Mouse (Mus musculus) lung, embryonic 14.5 days (tissue): ENCODE data around the gene Rita1. TPM values are rescaled to one million over a fixed set of nuclear protein-coding genes. Genes with fewer than 3 reads are reported as not detected.

Experiments used
- ATAC-seq: fragments of 200-750 bp; cut with Nextera tagmentation; 2 replicates; pipeline ENCODE4 v1.8.0; 2017; ENCODE audit warnings: mild to moderate bottlenecking, moderate TSS enrichment, moderate library complexity; ENCODE audit not compliant: insufficient read depth
- DNase-seq: peaks from one replicate; pipeline ENCODE4 v3.0.0-alpha.2; 2015
- H3K27ac ChIP-seq: fragments of 300-500 bp; sonication (generic); 2 replicates; pipeline ENCODE4 v1.5.1; 2014; ENCODE audit warnings: low read depth, mild to moderate bottlenecking, moderate library complexity
- H3K27me3 ChIP-seq: fragments of 300-500 bp; sonication (generic); 2 replicates; pipeline ENCODE4 v1.6.1; 2014; ENCODE audit warnings: low read length, control low read depth; ENCODE audit not compliant: insufficient read depth
- H3K36me3 ChIP-seq: fragments of 300-500 bp; sonication (generic); 2 replicates; pipeline ENCODE4 v1.6.1; 2014; ENCODE audit warnings: control low read depth; ENCODE audit not compliant: insufficient read depth
- H3K4me1 ChIP-seq: fragments of 300-500 bp; sonication (generic); 2 replicates; pipeline ENCODE4 v1.6.1; 2014; ENCODE audit warnings: antibody characterized with exemption, control low read depth; ENCODE audit not compliant: insufficient read depth
- H3K4me2 ChIP-seq: fragments of 300-500 bp; sonication (generic); 2 replicates; pipeline ENCODE4 v1.6.1; 2014; ENCODE audit warnings: mild to moderate bottlenecking
- H3K4me3 ChIP-seq: fragments of 300-500 bp; sonication (generic); 2 replicates; pipeline ENCODE4 v1.5.1; 2014; ENCODE audit warnings: low read depth, low read length
- H3K9ac ChIP-seq: fragments of 300-500 bp; sonication (generic); 2 replicates; pipeline ENCODE4 v1.6.1; 2014
- H3K9me3 ChIP-seq: fragments of 300-500 bp; sonication (generic); 2 replicates; pipeline ENCODE4 v1.6.1; 2016; ENCODE audit warnings: low read depth, low read length, control low read depth
- CTCF ChIP-seq: IDR thresholded peaks from 2 replicates; pipeline ENCODE4 v1.5.1; 2016; ENCODE audit warnings: antibody characterized with exemption, low read depth
- WGBS: fragments of 180-500 bp; shearing (Covaris S2); extraction: QIAGEN DNeasy Blood & Tissue Kit; methylation state at CpG from one replicate; pipeline ENCODE4 v1.1.7; 2014; 5-methylcytosine and 5-hydroxymethylcytosine counted together
- polyA plus RNA-seq: library from polyadenylated mRNA; unstranded; fragments of >200 nt; fragmentation: Nextera tagmentation; extraction: Ambion mirVana; gene quantifications from 2 replicates; pipeline ENCODE4 v1.2.1, GENCODE M21; 2014

Rita1 gene
- polyA plus RNA-seq, 1 experiment from 2014 or later: 9.5 TPM

GRCm38 (mm10) chr5:120649374-120649933 lies 37.1 kb upstream of the Rita1 start:
- 4% methylated on average over 21 of the region's 21 CpGs for WGBS
- H3K27me3 ChIP-seq: peaks cover 30% of the 10 kb centered on the region
- TF ChIP-seq CTCF: peak; percentile 27
- ATAC-seq (peak; percentile 75), DNase-seq (peak; percentile 13)
- H3K4me1 ChIP-seq: peaks cover 3% of the 10 kb centered on the region; the same call in 1 of the 2 replicates
- H3K27ac ChIP-seq: no peak overlapping the region
- H3K9ac ChIP-seq: peak overlapping the region; percentile 20; the same call in 1 of the 2 replicates
- peak overlapping the region; percentile 57 for H3K4me2 ChIP-seq
- H3K36me3 ChIP-seq: no peaks in the 10 kb centered on the region
- peak overlapping the region; percentile 28 for H3K4me3 ChIP-seq
- H3K9me3 ChIP-seq: no peaks in the 10 kb centered on the region

GRCm38 (mm10) chr5:120648569-120649373 lies 36.4 kb upstream of the Rita1 start, which contains the start of gene Rasal1:
TSS of gene Rasal1 (plus strand) at chr5:120648812.
- DNase-seq: peak; percentile 44
- Histone ChIP-seq H3K9ac (peak within 1 kb of the TSS; percentile 20; the same call in 1 of the 2 replicates), H3K36me3 (no peaks in the 10 kb centered on the region), H3K4me2 (peak within 1 kb of the TSS; percentile 57), H3K27ac (no peak within 1 kb of the TSS), H3K4me1 (peaks cover 3% of the 10 kb centered on the region; the same call in 1 of the 2 replicates), H3K27me3 (peaks cover 30% of the 10 kb centered on the region), H3K4me3 (peak within 1 kb of the TSS; percentile 28), H3K9me3 (no peaks in the 10 kb centered on the region)
- peak; percentile 57 for TF ChIP-seq CTCF
- peak; percentile 72; the same call in 1 of the 2 replicates for ATAC-seq
- WGBS: under 1% methylated on average over 46 of the region's 53 CpGs

GRCm38 (mm10) chr5:120647814-120648491 lies 35.6 kb upstream of the Rita1 start:
- H3K27ac ChIP-seq: no peak overlapping the region
- no peaks in the 10 kb centered on the region for H3K9me3 ChIP-seq
- 30% methylated on average over 12 of the region's 12 CpGs for WGBS
- TF ChIP-seq CTCF: 0 out of 2 replicates have a peak, but pooled peaks have one; percentile 4
- H3K27me3 ChIP-seq: peaks cover 30% of the 10 kb centered on the region
- peaks cover 3% of the 10 kb centered on the region; the same call in 1 of the 2 replicates for H3K4me1 ChIP-seq
- H3K4me3 ChIP-seq: peak overlapping the region; percentile 28; the same call in 1 of the 2 replicates
- H3K9ac ChIP-seq: no peak overlapping the region
- DNase-seq: no peak
- no peak for ATAC-seq
- peak overlapping the region; percentile 57 for H3K4me2 ChIP-seq
- no peaks in the 10 kb centered on the region for H3K36me3 ChIP-seq

GRCm38 (mm10) chr5:120647361-120647760 lies 35.0 kb upstream of the Rita1 start:
- ATAC-seq (no peak), DNase-seq (no peak)
- no peak overlapping the region for H3K4me3 ChIP-seq
- H3K4me1 ChIP-seq: peaks cover 3% of the 10 kb centered on the region; the same call in 1 of the 2 replicates
- peaks cover 30% of the 10 kb centered on the region for H3K27me3 ChIP-seq
- H3K9ac ChIP-seq: no peak overlapping the region
- no peak for TF ChIP-seq CTCF
- H3K4me2 ChIP-seq: no peak overlapping the region
- H3K9me3 ChIP-seq: no peaks in the 10 kb centered on the region
- WGBS: 55% methylated on average over 4 of the region's 4 CpGs
- no peaks in the 10 kb centered on the region for H3K36me3 ChIP-seq
- no peak overlapping the region for H3K27ac ChIP-seq

GRCm38 (mm10) chr5:120645851-120646250 lies 33.5 kb upstream of the Rita1 start:
- TF ChIP-seq CTCF: no peak
- peaks cover 3% of the 10 kb centered on the region; the same call in 1 of the 2 replicates for H3K4me1 ChIP-seq
- ATAC-seq (no peak), DNase-seq (no peak)
- H3K9me3 ChIP-seq: no peaks in the 10 kb centered on the region
- H3K4me3 ChIP-seq: no peak overlapping the region
- no peak overlapping the region for H3K9ac ChIP-seq
- H3K36me3 ChIP-seq: no peaks in the 10 kb centered on the region
- no peak overlapping the region for H3K4me2 ChIP-seq
- no peak overlapping the region for H3K27ac ChIP-seq
- H3K27me3 ChIP-seq: peaks cover 30% of the 10 kb centered on the region
- WGBS: 49% methylated on average over 6 of the region's 6 CpGs

GRCm38 (mm10) chr5:120644227-120644626 lies 31.8 kb upstream of the Rita1 start:
- no peak overlapping the region for H3K4me3 ChIP-seq
- 82% methylated on average over 3 of the region's 3 CpGs for WGBS
- no peak for ATAC-seq
- no peak for DNase-seq
- no peak overlapping the region for H3K9ac ChIP-seq
- peaks cover 3% of the 10 kb centered on the region; the same call in 1 of the 2 replicates for H3K4me1 ChIP-seq
- H3K27ac ChIP-seq: no peak overlapping the region
- no peaks in the 10 kb centered on the region for H3K36me3 ChIP-seq
- H3K9me3 ChIP-seq: no peaks in the 10 kb centered on the region
- TF ChIP-seq CTCF: no peak
- H3K4me2 ChIP-seq: no peak overlapping the region
- H3K27me3 ChIP-seq: peaks cover 17% of the 10 kb centered on the region
